Mouse (Mus musculus): ENCODE data around the gene Robo2.

Robo2 gene

GRCm38 (mm10) chr16:74338969-74339630 is 72.5 kb downstream of the Robo2 start:
- in situ Hi-C loops (cut with MboI, MseI) = no loop called here

GRCm38 (mm10) chr16:74321666-74322371 is 89.8 kb downstream of the Robo2 start:
- in situ Hi-C loops (cut with MboI, MseI) = no loop called here

GRCm38 (mm10) chr16:74316150-74316549 is 95.5 kb downstream of the Robo2 start:
- in situ Hi-C loops (cut with MboI, MseI) = no loop called here

GRCm38 (mm10) chr16:74313222-74313621 is 98.4 kb downstream of the Robo2 start:
- in situ Hi-C loops (cut with MboI, MseI) = no loop called here

- in situ Hi-C loops (cut with MboI, MseI) = no loop called here
Observed at GRCm38 (mm10) chr16:74307543-74307887, 104.1 kb downstream of the Robo2 start.

GRCm38 (mm10) chr16:74306876-74307542 is 104.6 kb downstream of the Robo2 start:
- in situ Hi-C loops (cut with MboI, MseI) = no loop called here

GRCm38 (mm10) chr16:74287878-74288277 is 123.7 kb downstream of the Robo2 start:
- in situ Hi-C loops (cut with MboI, MseI) = no loop called here

GRCm38 (mm10) chr16:74282549-74282948 is 129.1 kb downstream of the Robo2 start:
- in situ Hi-C loops (cut with MboI, MseI) = no loop called here

GRCm38 (mm10) chr16:74276855-74277573 is 134.6 kb downstream of the Robo2 start:
- in situ Hi-C loops (cut with MboI, MseI) = no loop called here

GRCm38 (mm10) chr16:74274596-74274995 is 137.0 kb downstream of the Robo2 start:
- in situ Hi-C loops (cut with MboI, MseI) = no loop called here

GRCm38 (mm10) chr16:74272993-74273392 is 138.6 kb downstream of the Robo2 start:
- in situ Hi-C loops (cut with MboI, MseI) = no loop called here

GRCm38 (mm10) chr16:74258241-74258640 is 153.4 kb downstream of the Robo2 start:
- in situ Hi-C loops (cut with MboI, MseI) = no loop called here

- in situ Hi-C loops (cut with MboI, MseI) = no loop called here
Observed at GRCm38 (mm10) chr16:74244452-74244851, 167.2 kb downstream of the Robo2 start.

GRCm38 (mm10) chr16:74241534-74241933 is 170.1 kb downstream of the Robo2 start:
- in situ Hi-C loops (cut with MboI, MseI) = no loop called here

- in situ Hi-C loops (cut with MboI, MseI) = no loop called here
Observed at GRCm38 (mm10) chr16:74237411-74237930, 174.2 kb downstream of the Robo2 start.

GRCm38 (mm10) chr16:74234393-74235059 is 177.1 kb downstream of the Robo2 start:
- in situ Hi-C loops (cut with MboI, MseI) = no loop called here

- in situ Hi-C loops (cut with MboI, MseI) = no loop called here
Observed at GRCm38 (mm10) chr16:74233596-74233995, 178.0 kb downstream of the Robo2 start.

- in situ Hi-C loops (cut with MboI, MseI) = no loop called here
Observed at GRCm38 (mm10) chr16:74227285-74227684, 184.3 kb downstream of the Robo2 start.

- in situ Hi-C loops (cut with MboI, MseI) = no loop called here
Observed at GRCm38 (mm10) chr16:74225423-74226272, 186.0 kb downstream of the Robo2 start.

- in situ Hi-C loops (cut with MboI, MseI) = no loop called here
Observed at GRCm38 (mm10) chr16:74222501-74222900, 189.1 kb downstream of the Robo2 start.

All from regulatory T cell (primary cell).